Mouse (Mus musculus) embryonic facial prominence, embryonic 10.5 days (tissue): ENCODE data around the gene Llgl2. TPM values are rescaled to one million over a fixed set of nuclear protein-coding genes. Genes with fewer than 3 reads are reported as not detected.

Source experiments
- DNase-seq: peaks from one replicate; pipeline ENCODE4 v3.0.0-alpha.2; 2017; ENCODE audit warnings: low spot score
- H3K27ac ChIP-seq: fragments of 300-500 bp; sonication (generic); replicated peaks from 2 replicates; pipeline ENCODE4 v1.5.1; 2016; ENCODE audit warnings: mild to moderate bottlenecking
- H3K27me3 ChIP-seq: fragments of 300-500 bp; sonication (generic); replicated peaks from 2 replicates; pipeline ENCODE4 v1.6.1; 2016; ENCODE audit warnings: low read depth, mild to moderate bottlenecking; ENCODE audit not compliant: poor library complexity, severe bottlenecking
- H3K36me3 ChIP-seq: fragments of 300-500 bp; sonication (generic); replicated peaks from 2 replicates; pipeline ENCODE4 v1.6.1; 2016; ENCODE audit warnings: mild to moderate bottlenecking, moderate library complexity
- H3K4me1 ChIP-seq: fragments of 300-500 bp; sonication (generic); 2 replicates; pipeline ENCODE4 v1.6.1; 2016
- H3K4me3 ChIP-seq: fragments of 300-500 bp; sonication (generic); 2 replicates; pipeline ENCODE4 v1.5.1; 2016; ENCODE audit warnings: mild to moderate bottlenecking, moderate library complexity
- H3K9me3 ChIP-seq: fragments of 300-500 bp; sonication (generic); 2 replicates; pipeline ENCODE4 v1.6.1; 2016; ENCODE audit warnings: mild to moderate bottlenecking
- WGBS: fragments of 180-500 bp; shearing (Covaris S2); methylation state at CpG from one replicate; pipeline ENCODE4 v1.1.7; 2016; 5-methylcytosine and 5-hydroxymethylcytosine counted together
- polyA plus RNA-seq: library from polyadenylated mRNA; unstranded; fragments of >200 nt; fragmentation: Nextera tagmentation; extraction: Ambion mirVana; gene quantifications from 2 replicates; pipeline ENCODE4 v1.2.1, GENCODE M21; 2016

The Llgl2 gene
- polyA plus RNA-seq, 1 experiment from 2014 or later, result 15.3 TPM

GRCm38 (mm10) chr11:115812095-115812494 is 11.8 kb upstream of the Llgl2 start:
- 48% methylated on average over 7 of the region's 7 CpGs for WGBS
- H3K36me3 ChIP-seq, result peaks cover 54% of the 10 kb centered on the region

GRCm38 (mm10) chr11:115812533-115813420 is 11.1 kb upstream of the Llgl2 start:
- no peaks in the 10 kb centered on the region for H3K9me3 ChIP-seq
- WGBS, result 3% methylated on average over 28 of the region's 28 CpGs
- DNase-seq, result peak; percentile 73
- no peaks in the 10 kb centered on the region for H3K27me3 ChIP-seq
- peaks cover 53% of the 10 kb centered on the region for H3K36me3 ChIP-seq
- H3K4me3 ChIP-seq, result peak overlapping the region; percentile 74
- peaks cover 75% of the 10 kb centered on the region for H3K4me1 ChIP-seq
- H3K27ac ChIP-seq, result peak overlapping the region; percentile 88

More at GRCm38 (mm10) chr11:115812095-115812494, 11.8 kb upstream of the Llgl2 start:
- H3K27me3 ChIP-seq, result no peaks in the 10 kb centered on the region
- no peaks in the 10 kb centered on the region for H3K9me3 ChIP-seq
- H3K4me1 ChIP-seq, result peaks cover 82% of the 10 kb centered on the region
- DNase-seq, result no peak
- H3K27ac ChIP-seq, result peak overlapping the region; percentile 88
- peak overlapping the region; percentile 74 for H3K4me3 ChIP-seq

DNA sequence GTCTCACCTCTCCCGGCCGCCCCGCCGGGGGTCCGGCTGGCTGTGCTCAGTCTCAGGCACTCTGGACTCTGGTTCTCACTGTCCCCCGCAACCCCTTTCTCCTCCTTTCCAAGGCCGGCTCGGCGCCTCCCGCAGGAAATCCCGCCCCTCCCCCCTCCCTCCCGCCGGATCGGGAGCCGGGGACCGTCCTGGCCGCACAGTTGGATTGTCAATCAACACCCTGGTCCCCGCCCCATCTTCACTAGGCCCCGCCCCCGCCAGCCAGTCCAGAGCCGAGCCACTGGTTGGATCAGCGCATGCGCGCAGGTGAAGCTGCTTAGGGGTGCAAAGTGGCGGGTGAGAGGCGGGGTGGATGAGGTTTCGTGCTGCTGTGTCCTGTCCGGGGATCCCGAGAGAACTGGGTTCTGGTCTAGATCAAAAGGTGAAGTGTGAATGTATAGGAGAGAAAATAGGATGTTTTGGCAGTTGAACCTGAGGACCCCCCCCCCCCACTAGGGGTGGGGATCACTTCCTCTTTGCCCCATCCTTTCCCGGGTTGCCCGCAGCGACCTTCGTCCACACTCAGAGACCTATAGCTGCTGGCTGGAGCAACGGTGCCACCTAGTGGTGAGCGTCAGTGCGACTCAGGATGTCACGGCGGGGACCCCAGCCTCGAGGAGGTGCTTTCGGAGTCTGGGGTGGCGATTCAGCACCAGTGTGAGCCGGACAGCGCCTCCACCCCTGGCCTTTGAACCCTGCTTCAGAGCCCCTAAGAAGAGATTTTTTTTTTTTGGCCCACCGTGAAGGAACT is 10.1 kb upstream of the Llgl2 start, which contains the start of gene Caskin2:
TSS of gene Caskin2 (minus strand) at position 133 of the 790 bp plus-strand sequence.
- H3K36me3 ChIP-seq, result peaks cover 51% of the 10 kb centered on the region
- peak within 1 kb of the TSS; percentile 74 for H3K4me3 ChIP-seq
- WGBS, result under 1% methylated on average over 44 of the region's 44 CpGs
- H3K27me3 ChIP-seq, result no peaks in the 10 kb centered on the region
- H3K27ac ChIP-seq, result peak within 1 kb of the TSS; percentile 88
- peak; percentile 100 for DNase-seq
- no peaks in the 10 kb centered on the region for H3K9me3 ChIP-seq
- H3K4me1 ChIP-seq, result peaks cover 66% of the 10 kb centered on the region

DNA sequence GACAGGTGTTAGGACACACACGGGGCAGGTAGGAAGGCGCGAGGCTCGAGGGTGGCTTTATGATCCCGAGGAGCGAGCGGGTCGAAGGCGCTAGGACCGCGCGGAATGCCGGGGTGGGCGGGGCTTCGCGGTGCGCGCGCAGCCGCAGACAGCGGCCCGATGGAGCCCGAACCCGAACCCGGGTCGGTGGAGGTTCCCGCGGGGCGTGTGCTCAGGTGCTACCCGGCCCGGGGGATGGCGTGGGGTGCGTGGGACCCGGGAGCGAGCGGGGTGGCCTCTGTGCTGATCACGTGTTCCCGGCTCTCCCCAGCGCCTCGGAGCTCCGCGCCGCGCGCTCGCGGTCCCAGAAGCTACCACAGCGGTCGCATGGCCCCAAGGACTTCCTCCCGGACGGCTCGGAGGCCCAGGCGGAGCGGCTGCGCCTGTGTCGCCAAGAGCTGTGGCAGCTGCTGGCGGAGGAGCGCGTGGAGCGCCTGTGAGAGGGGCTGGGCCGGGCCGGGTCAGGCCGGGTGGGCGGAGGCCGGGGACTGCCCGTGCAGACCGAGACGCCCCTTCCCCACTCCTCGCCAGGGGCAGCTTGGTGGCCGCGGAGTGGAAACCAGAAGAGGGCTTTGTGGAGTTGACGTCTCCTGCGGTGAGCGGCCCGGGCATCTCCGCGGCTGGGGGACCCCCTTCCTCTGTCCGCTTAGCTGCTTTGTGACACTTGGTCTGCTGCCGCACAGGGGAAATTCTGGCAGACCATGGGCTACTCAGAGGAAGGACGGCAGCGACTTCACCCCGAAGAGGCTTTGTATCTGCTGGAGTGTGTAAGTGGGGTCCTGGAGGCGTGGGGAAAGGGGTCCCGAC is 9.0 kb upstream of the Llgl2 start, which contains the start of gene Tsen54:
TSS of gene Tsen54 (plus strand) at position 120 of the 846 bp plus-strand sequence.
- H3K4me1 ChIP-seq, result peaks cover 55% of the 10 kb centered on the region
- DNase-seq, result peak; percentile 91
- WGBS, result under 1% methylated on average over 84 of the region's 84 CpGs
- no peaks in the 10 kb centered on the region for H3K9me3 ChIP-seq
- H3K4me3 ChIP-seq, result peak within 1 kb of the TSS; percentile 74
- no peaks in the 10 kb centered on the region for H3K27me3 ChIP-seq
- H3K36me3 ChIP-seq, result peaks cover 49% of the 10 kb centered on the region
- peak within 1 kb of the TSS; percentile 88 for H3K27ac ChIP-seq

- no peaks in the 10 kb centered on the region for H3K9me3 ChIP-seq
- H3K27ac ChIP-seq, result no peak overlapping the region
- H3K4me3 ChIP-seq, result no peak overlapping the region
- H3K27me3 ChIP-seq, result peaks cover 3% of the 10 kb centered on the region
- no peak for DNase-seq
- H3K4me1 ChIP-seq, result peaks cover 30% of the 10 kb centered on the region
- 90% methylated on average over 5 of the region's 5 CpGs for WGBS
- H3K36me3 ChIP-seq, result peaks cover 51% of the 10 kb centered on the region
These were observed 6.5 kb upstream of the Llgl2 start for GRCm38 (mm10) chr11:115817331-115817730.

- Histone ChIP-seq H3K36me3 (peaks cover 57% of the 10 kb centered on the region), H3K27ac (no peak overlapping the region), H3K4me1 (peaks cover 33% of the 10 kb centered on the region), H3K9me3 (no peaks in the 10 kb centered on the region), H3K27me3 (peaks cover 31% of the 10 kb centered on the region), H3K4me3 (no peak overlapping the region)
- no peak for DNase-seq
- WGBS, result 89% methylated on average over 16 of the region's 16 CpGs
These were observed 3.8 kb upstream of the Llgl2 start for GRCm38 (mm10) chr11:115819915-115820623.

GRCm38 (mm10) chr11:115821001-115821400 is 2.8 kb upstream of the Llgl2 start:
- no peak overlapping the region for H3K27ac ChIP-seq
- peaks cover 57% of the 10 kb centered on the region for H3K36me3 ChIP-seq
- DNase-seq, result no peak
- H3K27me3 ChIP-seq, result peaks cover 40% of the 10 kb centered on the region
- WGBS, result 80% methylated on average over 4 of the region's 4 CpGs
- no peaks in the 10 kb centered on the region for H3K9me3 ChIP-seq
- no peak overlapping the region for H3K4me3 ChIP-seq
- H3K4me1 ChIP-seq, result peaks cover 24% of the 10 kb centered on the region

- no peaks in the 10 kb centered on the region for H3K9me3 ChIP-seq
- 14% methylated on average over 11 of the region's 11 CpGs for WGBS
- H3K4me1 ChIP-seq, result peaks cover 46% of the 10 kb centered on the region
- peaks cover 77% of the 10 kb centered on the region for H3K27me3 ChIP-seq
- peak overlapping the region; percentile 79 for H3K4me3 ChIP-seq
- no peak overlapping the region for H3K27ac ChIP-seq
- no peak for DNase-seq
- peaks cover 30% of the 10 kb centered on the region for H3K36me3 ChIP-seq
These were observed 964 bp downstream of the Llgl2 start for GRCm38 (mm10) chr11:115824813-115825212.

DNA sequence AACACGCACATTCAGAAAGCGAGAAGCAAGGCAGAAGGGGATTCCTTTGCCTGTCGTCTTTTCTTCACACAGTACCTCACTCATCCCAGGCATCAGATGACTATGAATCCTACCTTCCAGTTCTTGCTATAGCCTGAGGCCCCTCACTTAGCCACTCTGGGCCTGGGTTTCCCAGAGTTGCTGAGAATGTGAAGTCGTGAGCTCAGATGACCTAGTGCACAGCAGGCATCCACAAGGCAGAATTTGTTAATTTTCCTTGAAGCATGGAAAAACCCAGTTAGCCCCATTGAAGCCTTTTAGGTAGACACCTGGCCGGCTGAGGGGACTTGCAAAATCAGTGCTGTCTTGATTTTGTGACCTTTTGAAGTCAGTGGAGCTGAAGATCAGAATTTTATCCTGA is 2.6 kb downstream of the Llgl2 start:
- Histone ChIP-seq H3K36me3 (peaks cover 14% of the 10 kb centered on the region), H3K27ac (no peak overlapping the region), H3K27me3 (peaks cover 94% of the 10 kb centered on the region), H3K9me3 (no peaks in the 10 kb centered on the region), H3K4me3 (0 out of 2 replicates have a peak overlapping the region, but pooled peaks have one; percentile 5), H3K4me1 (peaks cover 62% of the 10 kb centered on the region)
- 47% methylated on average over 5 of the region's 5 CpGs for WGBS
- no peak for DNase-seq

GRCm38 (mm10) chr11:115827624-115828023 is 3.8 kb downstream of the Llgl2 start:
- Histone ChIP-seq H3K27me3 (peaks cover 96% of the 10 kb centered on the region), H3K4me1 (peaks cover 74% of the 10 kb centered on the region), H3K9me3 (no peaks in the 10 kb centered on the region), H3K36me3 (peaks cover 2% of the 10 kb centered on the region), H3K27ac (no peak overlapping the region), H3K4me3 (no peak overlapping the region)
- WGBS, result 86% methylated on average over 6 of the region's 6 CpGs
- no peak for DNase-seq

- no peaks in the 10 kb centered on the region for H3K9me3 ChIP-seq
- WGBS, result 57% methylated on average over 4 of the region's 4 CpGs
- H3K27ac ChIP-seq, result no peak overlapping the region; the same call in 1 of the 2 replicates
- H3K4me1 ChIP-seq, result peaks cover 77% of the 10 kb centered on the region
- DNase-seq, result no peak
- H3K27me3 ChIP-seq, result peaks cover 88% of the 10 kb centered on the region
- peak overlapping the region; percentile 5; the same call in 1 of the 2 replicates for H3K4me3 ChIP-seq
- H3K36me3 ChIP-seq, result no peaks in the 10 kb centered on the region
These were observed 5.2 kb downstream of the Llgl2 start for GRCm38 (mm10) chr11:115829036-115829435.
